Mouse (Mus musculus) embryonic fibroblast, embryonic 13.5 days (primary cell): ENCODE measurements around the gene Lhfpl1. TPM values are rescaled to one million over a fixed set of nuclear protein-coding genes. Genes with fewer than 3 reads are reported as not detected.

Experiments
- H3K27ac ChIP-seq: 2 replicates; pipeline ENCODE4 v1.5.1; 2012; ENCODE audit warnings: low read length, control low read depth, inconsistent platforms; ENCODE audit not compliant: insufficient read depth
- H3K4me1 ChIP-seq: 2 replicates; pipeline ENCODE4 v1.6.1; 2011; ENCODE audit warnings: low read length; ENCODE audit not compliant: control insufficient read depth, insufficient read depth
- H3K4me3 ChIP-seq: 2 replicates; pipeline ENCODE4 v1.5.1; 2011; ENCODE audit warnings: mild to moderate bottlenecking, control low read depth, low read length; ENCODE audit not compliant: insufficient read depth
- CTCF ChIP-seq: IDR thresholded peaks from 2 replicates; pipeline ENCODE4 v1.5.1; 2011; ENCODE audit warnings: mild to moderate bottlenecking, control low read depth, low read length, moderate library complexity, borderline replicate concordance; ENCODE audit not compliant: insufficient read depth
- POLR2A ChIP-seq: IDR thresholded peaks from 2 replicates; pipeline ENCODE4 v1.6.1; 2011; ENCODE audit warnings: low read depth, mild to moderate bottlenecking, control low read depth, low read length, moderate library complexity
- polyA plus RNA-seq: library from polyadenylated mRNA; stranded (reverse); fragments of >200 nt; gene quantifications from 2 replicates; pipeline ENCODE4 v1.2.4, GENCODE M21; 2011; ENCODE audit warnings: low read depth; ENCODE audit not compliant: missing spikeins, insufficient read length

Lhfpl1 gene
- polyA plus RNA-seq, 1 experiment, result 0.67 TPM

GRCm38 (mm10) chrX:145261803-145262202 is 87.1 kb downstream of the Lhfpl1 start:
- Histone ChIP-seq H3K4me3 (no peak overlapping the region), H3K27ac (no peak overlapping the region), H3K4me1 (no peaks in the 10 kb centered on the region)
- TF ChIP-seq CTCF (no peak), POLR2A (no peak)

Other genes starting within 250 kb of the Lhfpl1 start
- gene Amot, start 156.1 kb upstream of the Lhfpl1 start, polyA plus RNA-seq, result 30.9 and 37.2 TPM in 2 replicates